Mouse (Mus musculus): ENCODE measurements at regions not wholly inside any gene's neighbourhood (a gene's known extent, or its start where the extent isn't known, plus 50 kb on each side); places are given as distances from the start of the nearest gene placed in this dataset.

GRCm38 (mm10) chr6:88964071-88964470 is 62.0 kb downstream of the Tpra1 start:
- Histone ChIP-seq H3K4me1 (ENCODE audit: control insufficient read depth, low read depth, low read length) (no peaks in the 10 kb centered on the region), H3K4me3 (ENCODE audit: low read depth, low read length) (no peak overlapping the region), H3K27me3 (ENCODE audit: control insufficient read depth, insufficient read depth, low read depth, low read length) (no peaks in the 10 kb centered on the region), H3K36me3 (ENCODE audit: control insufficient read depth, insufficient read depth) (no peaks in the 10 kb centered on the region), H3K27ac (ENCODE audit: low read length) (no peak overlapping the region), H3K9me3 (replicated peaks; ENCODE audit: control insufficient read depth, low read length) (no peaks in the 10 kb centered on the region), H3K4me2 (ENCODE audit: low read depth, low read length) (no peak overlapping the region), H3K9ac (ENCODE audit: low read depth, low read length) (no peak overlapping the region)
- ATAC-seq (ENCODE audit: low read depth): no peak
- WGBS (ENCODE audit: insufficient replicate concordance): 14% methylated on average over 7 of the region's 7 CpGs

GRCm38 (mm10) chr6:88964911-88965310 is 62.9 kb downstream of the Tpra1 start:
- no peak overlapping the region for H3K4me3 ChIP-seq (ENCODE audit: low read depth, low read length)
- no peaks in the 10 kb centered on the region for H3K9me3 ChIP-seq (replicated peaks; ENCODE audit: control insufficient read depth, low read length)
- H3K9ac ChIP-seq (ENCODE audit: low read depth, low read length): no peak overlapping the region
- H3K4me1 ChIP-seq (ENCODE audit: control insufficient read depth, low read depth, low read length): no peaks in the 10 kb centered on the region
- 60% methylated on average over 6 of the region's 6 CpGs for WGBS (ENCODE audit: insufficient replicate concordance)
- H3K27me3 ChIP-seq (ENCODE audit: control insufficient read depth, insufficient read depth, low read depth, low read length): no peaks in the 10 kb centered on the region
- H3K4me2 ChIP-seq (ENCODE audit: low read depth, low read length): no peak overlapping the region
- H3K27ac ChIP-seq (ENCODE audit: low read length): no peak overlapping the region
- H3K36me3 ChIP-seq (ENCODE audit: control insufficient read depth, insufficient read depth): no peaks in the 10 kb centered on the region
- ATAC-seq (ENCODE audit: low read depth): no peak

- no peak for ATAC-seq (ENCODE audit: low read depth)
- H3K9ac ChIP-seq (ENCODE audit: low read depth, low read length): no peak overlapping the region
- H3K27me3 ChIP-seq (ENCODE audit: control insufficient read depth, insufficient read depth, low read depth, low read length): no peaks in the 10 kb centered on the region
- H3K27ac ChIP-seq (ENCODE audit: low read length): no peak overlapping the region
- no peak overlapping the region for H3K4me3 ChIP-seq (ENCODE audit: low read depth, low read length)
- no peaks in the 10 kb centered on the region for H3K9me3 ChIP-seq (replicated peaks; ENCODE audit: control insufficient read depth, low read length)
- no peaks in the 10 kb centered on the region for H3K36me3 ChIP-seq (ENCODE audit: control insufficient read depth, insufficient read depth)
- no peaks in the 10 kb centered on the region for H3K4me1 ChIP-seq (ENCODE audit: control insufficient read depth, low read depth, low read length)
- WGBS (ENCODE audit: insufficient replicate concordance): 56% methylated on average over 19 of the region's 19 CpGs
- no peak overlapping the region for H3K4me2 ChIP-seq (ENCODE audit: low read depth, low read length)
Measured at GRCm38 (mm10) chr6:88965361-88966226, 63.5 kb downstream of the Tpra1 start.

- Histone ChIP-seq H3K27ac (ENCODE audit: low read length) (no peak overlapping the region), H3K27me3 (ENCODE audit: control insufficient read depth, insufficient read depth, low read depth, low read length) (no peaks in the 10 kb centered on the region), H3K9me3 (replicated peaks; ENCODE audit: control insufficient read depth, low read length) (no peaks in the 10 kb centered on the region), H3K9ac (ENCODE audit: low read depth, low read length) (no peak overlapping the region), H3K36me3 (ENCODE audit: control insufficient read depth, insufficient read depth) (no peaks in the 10 kb centered on the region), H3K4me2 (ENCODE audit: low read depth, low read length) (no peak overlapping the region), H3K4me1 (ENCODE audit: control insufficient read depth, low read depth, low read length) (no peaks in the 10 kb centered on the region), H3K4me3 (ENCODE audit: low read depth, low read length) (no peak overlapping the region)
- WGBS (ENCODE audit: insufficient replicate concordance): 48% methylated on average over 4 of the region's 4 CpGs
- no peak for ATAC-seq (ENCODE audit: low read depth)
Measured at GRCm38 (mm10) chr6:88966501-88966900, 64.5 kb downstream of the Tpra1 start.

GRCm38 (mm10) chr6:88968842-88969241 is 66.8 kb downstream of the Tpra1 start:
- no peak overlapping the region for H3K27ac ChIP-seq (ENCODE audit: low read length)
- H3K4me1 ChIP-seq (ENCODE audit: control insufficient read depth, low read depth, low read length): no peaks in the 10 kb centered on the region
- ATAC-seq (ENCODE audit: low read depth): no peak
- WGBS (ENCODE audit: insufficient replicate concordance): 49% methylated on average over 4 of the region's 4 CpGs
- no peaks in the 10 kb centered on the region for H3K27me3 ChIP-seq (ENCODE audit: control insufficient read depth, insufficient read depth, low read depth, low read length)
- no peaks in the 10 kb centered on the region for H3K9me3 ChIP-seq (replicated peaks; ENCODE audit: control insufficient read depth, low read length)
- no peak overlapping the region for H3K4me2 ChIP-seq (ENCODE audit: low read depth, low read length)
- no peak overlapping the region for H3K9ac ChIP-seq (ENCODE audit: low read depth, low read length)
- no peak overlapping the region for H3K4me3 ChIP-seq (ENCODE audit: low read depth, low read length)
- H3K36me3 ChIP-seq (ENCODE audit: control insufficient read depth, insufficient read depth): no peaks in the 10 kb centered on the region

- WGBS (ENCODE audit: insufficient replicate concordance): 44% methylated on average over 9 of the region's 9 CpGs
- Histone ChIP-seq H3K27ac (ENCODE audit: low read length) (no peak overlapping the region), H3K9ac (ENCODE audit: low read depth, low read length) (no peak overlapping the region), H3K4me3 (ENCODE audit: low read depth, low read length) (no peak overlapping the region), H3K36me3 (ENCODE audit: control insufficient read depth, insufficient read depth) (no peaks in the 10 kb centered on the region), H3K4me2 (ENCODE audit: low read depth, low read length) (no peak overlapping the region), H3K4me1 (ENCODE audit: control insufficient read depth, low read depth, low read length) (no peaks in the 10 kb centered on the region), H3K9me3 (replicated peaks; ENCODE audit: control insufficient read depth, low read length) (no peaks in the 10 kb centered on the region), H3K27me3 (ENCODE audit: control insufficient read depth, insufficient read depth, low read depth, low read length) (no peaks in the 10 kb centered on the region; the same call in 1 of the 2 replicates)
- ATAC-seq (ENCODE audit: low read depth): no peak
Measured at GRCm38 (mm10) chr6:88971729-88972128, 69.7 kb downstream of the Tpra1 start.

- Histone ChIP-seq H3K27me3 (ENCODE audit: control insufficient read depth, insufficient read depth, low read depth, low read length) (no peaks in the 10 kb centered on the region; the same call in 1 of the 2 replicates), H3K27ac (ENCODE audit: low read length) (no peak overlapping the region), H3K4me2 (ENCODE audit: low read depth, low read length) (no peak overlapping the region), H3K9ac (ENCODE audit: low read depth, low read length) (no peak overlapping the region), H3K4me3 (ENCODE audit: low read depth, low read length) (no peak overlapping the region), H3K4me1 (ENCODE audit: control insufficient read depth, low read depth, low read length) (no peaks in the 10 kb centered on the region), H3K9me3 (replicated peaks; ENCODE audit: control insufficient read depth, low read length) (no peaks in the 10 kb centered on the region), H3K36me3 (ENCODE audit: control insufficient read depth, insufficient read depth) (no peaks in the 10 kb centered on the region)
- WGBS (ENCODE audit: insufficient replicate concordance): 48% methylated on average over 7 of the region's 7 CpGs
- no peak for ATAC-seq (ENCODE audit: low read depth)
Measured at GRCm38 (mm10) chr6:88974457-88974856, 72.4 kb downstream of the Tpra1 start.

- H3K9me3 ChIP-seq (replicated peaks; ENCODE audit: control insufficient read depth, low read length): no peaks in the 10 kb centered on the region
- H3K4me1 ChIP-seq (ENCODE audit: control insufficient read depth, low read depth, low read length): no peaks in the 10 kb centered on the region
- no peak overlapping the region for H3K9ac ChIP-seq (ENCODE audit: low read depth, low read length)
- 13% methylated on average over 13 of the region's 13 CpGs for WGBS (ENCODE audit: insufficient replicate concordance)
- ATAC-seq (ENCODE audit: low read depth): no peak
- H3K27me3 ChIP-seq (ENCODE audit: control insufficient read depth, insufficient read depth, low read depth, low read length): no peaks in the 10 kb centered on the region; the same call in 1 of the 2 replicates
- H3K27ac ChIP-seq (ENCODE audit: low read length): no peak overlapping the region
- no peak overlapping the region for H3K4me3 ChIP-seq (ENCODE audit: low read depth, low read length)
- no peak overlapping the region for H3K4me2 ChIP-seq (ENCODE audit: low read depth, low read length)
- H3K36me3 ChIP-seq (ENCODE audit: control insufficient read depth, insufficient read depth): no peaks in the 10 kb centered on the region
Measured at GRCm38 (mm10) chr6:88976581-88976980, 74.5 kb downstream of the Tpra1 start.

- H3K4me3 ChIP-seq (ENCODE audit: low read depth, low read length): no peak overlapping the region
- no peaks in the 10 kb centered on the region; the same call in 1 of the 2 replicates for H3K27me3 ChIP-seq (ENCODE audit: control insufficient read depth, insufficient read depth, low read depth, low read length)
- no peaks in the 10 kb centered on the region for H3K36me3 ChIP-seq (ENCODE audit: control insufficient read depth, insufficient read depth)
- no peak overlapping the region for H3K27ac ChIP-seq (ENCODE audit: low read length)
- 3% methylated on average over 8 of the region's 8 CpGs for WGBS (ENCODE audit: insufficient replicate concordance)
- no peak overlapping the region for H3K4me2 ChIP-seq (ENCODE audit: low read depth, low read length)
- no peak for ATAC-seq (ENCODE audit: low read depth)
- no peak overlapping the region for H3K9ac ChIP-seq (ENCODE audit: low read depth, low read length)
- no peaks in the 10 kb centered on the region for H3K4me1 ChIP-seq (ENCODE audit: control insufficient read depth, low read depth, low read length)
- H3K9me3 ChIP-seq (replicated peaks; ENCODE audit: control insufficient read depth, low read length): no peaks in the 10 kb centered on the region
Measured at GRCm38 (mm10) chr6:88976994-88977393, 74.9 kb downstream of the Tpra1 start.
